Mouse (Mus musculus): Measurements from ENCODE around the gene Usp39. TPM values are rescaled to one million over a fixed set of nuclear protein-coding genes. Genes with fewer than 3 reads are reported as not detected.

Usp39 gene
- polyA plus RNA-seq, 1 experiment, result 53.7 TPM

- TF ChIP-seq CTCF (IDR thresholded peaks at IDR 0.05; ENCODE audit: control insufficient read depth, insufficient read depth, low read length) (no peak), POLR2A (IDR thresholded peaks at IDR 0.05; ENCODE audit: borderline replicate concordance, control insufficient read depth, low read depth, low read length) (no peak)
- H3K4me1 ChIP-seq (ENCODE audit: control insufficient read depth, insufficient read depth, low read length), result peaks cover 6% of the 10 kb centered on the region; the same call in 1 of the 2 replicates
- WGBS, result 60% methylated on average over 8 of the region's 8 CpGs
- no peak overlapping the region for H3K27ac ChIP-seq (ENCODE audit: control insufficient read depth, insufficient read depth, low read depth, low read length, poor library complexity)
- H3K4me3 ChIP-seq (replicated peaks; ENCODE audit: control insufficient read depth, low read depth, low read length), result peak overlapping the region; percentile 90
Measured at GRCm38 (mm10) chr6:72378510-72379234, 33.7 kb upstream of the Usp39 start.

GRCm38 (mm10) chr6:72374820-72375563, 30.0 kb upstream of the Usp39 start:
- TF ChIP-seq CTCF (IDR thresholded peaks at IDR 0.05; ENCODE audit: control insufficient read depth, insufficient read depth, low read length) (no peak), POLR2A (IDR thresholded peaks at IDR 0.05; ENCODE audit: borderline replicate concordance, control insufficient read depth, low read depth, low read length) (no peak)
- H3K4me1 ChIP-seq (ENCODE audit: control insufficient read depth, insufficient read depth, low read length), result peaks cover 6% of the 10 kb centered on the region; the same call in 1 of the 2 replicates
- 11% methylated on average over 15 of the region's 15 CpGs for WGBS
- H3K4me3 ChIP-seq (replicated peaks; ENCODE audit: control insufficient read depth, low read depth, low read length), result peak overlapping the region; percentile 59
- H3K27ac ChIP-seq (ENCODE audit: control insufficient read depth, insufficient read depth, low read depth, low read length, poor library complexity), result peak overlapping the region; percentile 76

- Histone ChIP-seq H3K4me3 (replicated peaks; ENCODE audit: control insufficient read depth, low read depth, low read length) (no peak overlapping the region), H3K4me1 (ENCODE audit: control insufficient read depth, insufficient read depth, low read length) (peaks cover 6% of the 10 kb centered on the region; the same call in 1 of the 2 replicates), H3K27ac (ENCODE audit: control insufficient read depth, insufficient read depth, low read depth, low read length, poor library complexity) (no peak overlapping the region)
- TF ChIP-seq CTCF (IDR thresholded peaks at IDR 0.05; ENCODE audit: control insufficient read depth, insufficient read depth, low read length) (no peak), POLR2A (IDR thresholded peaks at IDR 0.05; ENCODE audit: borderline replicate concordance, control insufficient read depth, low read depth, low read length) (no peak)
- WGBS, result 52% methylated on average over 7 of the region's 7 CpGs
Measured at GRCm38 (mm10) chr6:72374206-72374605, 29.2 kb upstream of the Usp39 start.

GRCm38 (mm10) chr6:72373184-72373583, 28.2 kb upstream of the Usp39 start:
- no peak overlapping the region for H3K4me3 ChIP-seq (replicated peaks; ENCODE audit: control insufficient read depth, low read depth, low read length)
- peaks cover 6% of the 10 kb centered on the region; the same call in 1 of the 2 replicates for H3K4me1 ChIP-seq (ENCODE audit: control insufficient read depth, insufficient read depth, low read length)
- TF ChIP-seq POLR2A (IDR thresholded peaks at IDR 0.05; ENCODE audit: borderline replicate concordance, control insufficient read depth, low read depth, low read length) (no peak), CTCF (IDR thresholded peaks at IDR 0.05; ENCODE audit: control insufficient read depth, insufficient read depth, low read length) (no peak)
- H3K27ac ChIP-seq (ENCODE audit: control insufficient read depth, insufficient read depth, low read depth, low read length, poor library complexity), result no peak overlapping the region
- WGBS, result 83% methylated on average over 4 of the region's 4 CpGs

- Histone ChIP-seq H3K4me3 (replicated peaks; ENCODE audit: control insufficient read depth, low read depth, low read length) (no peak overlapping the region), H3K27ac (ENCODE audit: control insufficient read depth, insufficient read depth, low read depth, low read length, poor library complexity) (no peak overlapping the region), H3K4me1 (ENCODE audit: control insufficient read depth, insufficient read depth, low read length) (peaks cover 6% of the 10 kb centered on the region; the same call in 1 of the 2 replicates)
- WGBS, result 50% methylated on average over 1 of the region's 1 CpGs
- TF ChIP-seq CTCF (IDR thresholded peaks at IDR 0.05; ENCODE audit: control insufficient read depth, insufficient read depth, low read length) (no peak), POLR2A (IDR thresholded peaks at IDR 0.05; ENCODE audit: borderline replicate concordance, control insufficient read depth, low read depth, low read length) (no peak)
Measured at GRCm38 (mm10) chr6:72371571-72371970, 26.6 kb upstream of the Usp39 start.

- WGBS, result 89% methylated on average over 5 of the region's 5 CpGs
- H3K4me3 ChIP-seq (replicated peaks; ENCODE audit: control insufficient read depth, low read depth, low read length), result no peak overlapping the region
- TF ChIP-seq CTCF (IDR thresholded peaks at IDR 0.05; ENCODE audit: control insufficient read depth, insufficient read depth, low read length), result no peak
- TF ChIP-seq POLR2A (IDR thresholded peaks at IDR 0.05; ENCODE audit: borderline replicate concordance, control insufficient read depth, low read depth, low read length), result no peak
- no peak overlapping the region for H3K27ac ChIP-seq (ENCODE audit: control insufficient read depth, insufficient read depth, low read depth, low read length, poor library complexity)
- H3K4me1 ChIP-seq (ENCODE audit: control insufficient read depth, insufficient read depth, low read length), result peaks cover 7% of the 10 kb centered on the region; the same call in 1 of the 2 replicates
Measured at GRCm38 (mm10) chr6:72371147-72371546, 26.2 kb upstream of the Usp39 start.

- TF ChIP-seq CTCF (IDR thresholded peaks at IDR 0.05; ENCODE audit: control insufficient read depth, insufficient read depth, low read length), result no peak
- no peak for TF ChIP-seq POLR2A (IDR thresholded peaks at IDR 0.05; ENCODE audit: borderline replicate concordance, control insufficient read depth, low read depth, low read length)
- 90% methylated on average over 12 of the region's 12 CpGs for WGBS
- Histone ChIP-seq H3K4me1 (ENCODE audit: control insufficient read depth, insufficient read depth, low read length) (peaks cover 7% of the 10 kb centered on the region; the same call in 1 of the 2 replicates), H3K27ac (ENCODE audit: control insufficient read depth, insufficient read depth, low read depth, low read length, poor library complexity) (no peak overlapping the region), H3K4me3 (replicated peaks; ENCODE audit: control insufficient read depth, low read depth, low read length) (no peak overlapping the region)
Measured at GRCm38 (mm10) chr6:72370091-72370490, 25.1 kb upstream of the Usp39 start.

- Histone ChIP-seq H3K27ac (ENCODE audit: control insufficient read depth, insufficient read depth, low read depth, low read length, poor library complexity) (no peak overlapping the region), H3K4me3 (replicated peaks; ENCODE audit: control insufficient read depth, low read depth, low read length) (no peak overlapping the region), H3K4me1 (ENCODE audit: control insufficient read depth, insufficient read depth, low read length) (peaks cover 4% of the 10 kb centered on the region; the same call in 1 of the 2 replicates)
- TF ChIP-seq CTCF (IDR thresholded peaks at IDR 0.05; ENCODE audit: control insufficient read depth, insufficient read depth, low read length), result no peak
- no peak for TF ChIP-seq POLR2A (IDR thresholded peaks at IDR 0.05; ENCODE audit: borderline replicate concordance, control insufficient read depth, low read depth, low read length)
- 89% methylated on average over 4 of the region's 4 CpGs for WGBS
Measured at GRCm38 (mm10) chr6:72369557-72369956, 24.6 kb upstream of the Usp39 start.

Measured in bone marrow, adult 2 months (tissue).